Mouse (Mus musculus) hematopoietic multipotent progenitor cell, adult 10-12 weeks (in vitro differentiated cells): Measurements from ENCODE around the gene Blvrb. TPM values are rescaled to one million over a fixed set of nuclear protein-coding genes. Genes with fewer than 3 reads are reported as not detected.

Source experiments
- polyA plus RNA-seq: library from polyadenylated mRNA; stranded (reverse); fragments of >175 nt; gene quantifications from 2 replicates; pipeline ENCODE4 v1.2.3, GENCODE M21; 2012; ENCODE audit warnings: low replicate concordance

Blvrb gene
- polyA plus RNA-seq, result 108 and 391 TPM in 2 replicates

DNA sequence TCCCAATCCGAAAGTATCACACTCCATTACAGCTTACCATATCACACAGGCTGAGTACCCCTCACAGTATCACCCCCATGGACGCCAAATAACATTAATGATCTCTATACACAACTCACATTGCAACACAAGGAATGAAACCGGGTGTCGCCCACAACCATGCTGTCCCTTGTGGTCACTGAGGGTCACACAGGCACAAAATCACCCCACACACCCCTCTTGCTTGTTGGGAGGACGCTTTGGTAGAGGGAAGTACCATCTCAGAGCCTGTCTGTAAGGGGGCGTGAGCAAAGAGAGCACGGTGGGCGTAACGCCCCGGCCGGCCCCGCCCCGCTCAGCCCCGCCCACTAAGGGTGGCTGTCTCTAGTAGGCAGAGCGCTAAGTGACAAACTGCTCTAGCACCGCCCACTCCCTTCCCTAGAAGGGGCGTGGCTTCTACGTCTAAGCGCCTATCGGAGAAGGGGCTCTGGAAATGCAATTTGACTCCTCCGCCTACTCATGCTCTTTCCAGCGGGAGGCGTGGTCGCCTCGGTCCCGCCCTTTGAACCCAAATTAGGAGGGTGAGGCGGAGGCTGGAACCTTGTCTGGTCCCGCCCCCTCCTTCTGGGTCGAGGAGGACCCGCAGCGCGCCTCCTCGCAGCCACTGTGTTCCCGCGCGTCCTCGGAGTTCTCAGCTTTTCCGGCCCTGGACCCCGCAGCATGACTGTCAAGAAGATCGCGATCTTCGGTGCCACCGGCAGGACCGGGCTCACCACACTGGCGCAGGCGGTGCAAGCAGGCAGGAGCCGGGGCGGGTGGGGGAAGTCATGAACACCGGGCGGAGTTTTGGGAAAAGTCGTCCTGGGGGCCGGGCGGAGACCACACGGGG is at the start of gene Blvrb, which contains the start of gene Sptbn4:
Gene Blvrb, plus strand, starts transcription at position 560 of the 868 bp plus-strand sequence.
Gene Sptbn4, minus strand, starts transcription at position 268 of the 868 bp plus-strand sequence.

GRCm38 (mm10) chr7:27473156-27473834 is 25.5 kb downstream of the Blvrb start, which contains the start of gene Sertad3:
TSS of gene Sertad3 (plus strand) at chr7:27473768.

GRCm38 (mm10) chr7:27486770-27487697 is 39.3 kb downstream of the Blvrb start, which contains the start of gene Sertad1:
TSS of gene Sertad1 (plus strand) at chr7:27486910.

GRCm38 (mm10) chr7:27499036-27499435 is 51.3 kb downstream of the Blvrb start, which contains the start of gene Prx:
TSS of gene Prx (plus strand) at chr7:27499324.

Other genes starting within 250 kb of the Blvrb start
- gene Itpkc, start 219.3 kb upstream of the Blvrb start, polyA plus RNA-seq, result 6.4 and 6.7 TPM in 2 replicates
- 41.1 and 48.7 TPM in 2 replicates for gene Coq8b, start 215.0 kb upstream of the Blvrb start, polyA plus RNA-seq
- 2.6 and 5.3 TPM in 2 replicates for gene Numbl, start 189.5 kb upstream of the Blvrb start, polyA plus RNA-seq
- 1.6 and 4.7 TPM in 2 replicates for gene Ltbp4, start 110.3 kb upstream of the Blvrb start, polyA plus RNA-seq
- 259 and 317 TPM in 2 replicates for gene Shkbp1, start 92.0 kb upstream of the Blvrb start, polyA plus RNA-seq
- gene Gm20479, start 90.6 kb upstream of the Blvrb start, polyA plus RNA-seq, result not detected in 2 replicates
- gene Sptbn4, start 292 bp upstream of the Blvrb start, polyA plus RNA-seq, result 0.42 and 0.73 TPM in 2 replicates
- gene Sertad3, start 25.8 kb downstream of the Blvrb start, polyA plus RNA-seq, result 13.7 and 44.3 TPM in 2 replicates
- 59.7 and 115 TPM in 2 replicates for gene Sertad1, start 38.9 kb downstream of the Blvrb start, polyA plus RNA-seq
- 0.80 and 1.3 TPM in 2 replicates for gene Prx, start 51.3 kb downstream of the Blvrb start, polyA plus RNA-seq
- 0.21 and 0.26 TPM in 2 replicates for gene Hipk4, start 75.3 kb downstream of the Blvrb start, polyA plus RNA-seq
- gene Pld3, start 105.2 kb downstream of the Blvrb start, polyA plus RNA-seq, result 113 and 198 TPM in 2 replicates
- gene 2310022A10Rik, start 105.3 kb downstream of the Blvrb start, polyA plus RNA-seq, result 34.1 and 37.4 TPM in 2 replicates
- 55.1 and 70.8 TPM in 2 replicates for gene Akt2, start 143.6 kb downstream of the Blvrb start, polyA plus RNA-seq
- gene Ttc9b, start 205.9 kb downstream of the Blvrb start, polyA plus RNA-seq, result not detected in 2 replicates
- 27.7 and 48.8 TPM in 2 replicates for gene Map3k10, start 226.6 kb downstream of the Blvrb start, polyA plus RNA-seq
- gene Zfp607b, start 241.4 kb downstream of the Blvrb start, polyA plus RNA-seq, result 0.17 and 0.52 TPM in 2 replicates